8 mouse cellular contexts compared by ENCODE assay signal in genomic region chr1:135258380-135259127, GRCm38 (mm10). TPM values are rescaled to one million over a fixed set of nuclear protein-coding genes. Genes with fewer than 3 reads are reported as not detected.
DNase-seq lines count a peak whose midpoint lies in the region; ATAC-seq and TF ChIP-seq lines count a peak whose summit lies in the region.

TSS of gene Elf3 (minus strand) at chr1:135258568.

- H3K36me3 ChIP-seq in C2C12 (ENCODE audit: control insufficient read depth, insufficient read depth), result peaks cover 2% of the 10 kb centered on the region
- peaks cover 4% of the 10 kb centered on the region for H3K36me3 ChIP-seq in forebrain, embryonic 11.5 days (ENCODE audit: control insufficient read depth, insufficient read depth, low read length)
- H3K36me3 ChIP-seq in intestine, postnatal 0 days (ENCODE audit: control insufficient read depth, insufficient read depth), result peaks cover 42% of the 10 kb centered on the region
- H3K36me3 ChIP-seq in liver, postnatal 0 days (replicated peaks; ENCODE audit: insufficient read depth, low read length), result peaks cover 7% of the 10 kb centered on the region

- no peak within 1 kb of the TSS for H3K27ac ChIP-seq in forebrain, embryonic 11.5 days (ENCODE audit: low read depth, low read length)
- H3K27ac ChIP-seq in intestine, postnatal 0 days (ENCODE audit: low read depth, low read length), result peak within 1 kb of the TSS; percentile 91
- H3K27ac ChIP-seq in liver, postnatal 0 days (ENCODE audit: low read depth), result peak within 1 kb of the TSS; percentile 16; the same call in 1 of the 2 replicates

- H3K27me3 ChIP-seq in C2C12 (ENCODE audit: control insufficient read depth, insufficient read depth, insufficient read length), result no peaks in the 10 kb centered on the region
- H3K27me3 ChIP-seq in forebrain, embryonic 11.5 days (ENCODE audit: control insufficient read depth, insufficient read depth, low read length), result no peaks in the 10 kb centered on the region
- no peaks in the 10 kb centered on the region for H3K27me3 ChIP-seq in intestine, postnatal 0 days (replicated peaks; ENCODE audit: control insufficient read depth, insufficient read depth, low read length)
- H3K27me3 ChIP-seq in liver, postnatal 0 days (ENCODE audit: insufficient read depth, low read length), result no peaks in the 10 kb centered on the region

- no peak within 1 kb of the TSS for H3K4me3 ChIP-seq in C2C12 (ENCODE audit: insufficient read depth, poor library complexity, severe bottlenecking)
- H3K4me3 ChIP-seq in forebrain, embryonic 11.5 days (ENCODE audit: low read depth, low read length), result peak within 1 kb of the TSS; percentile 16; the same call in 1 of the 2 replicates
- H3K4me3 ChIP-seq in intestine, postnatal 0 days (ENCODE audit: low read depth, low read length), result peak within 1 kb of the TSS; percentile 58
- peak within 1 kb of the TSS; percentile 31 for H3K4me3 ChIP-seq in liver, postnatal 0 days (ENCODE audit: low read depth, low read length)

- DNase-seq in adrenal gland, postnatal 25 days, result peak; percentile 24
- peak; percentile 61 for DNase-seq in forebrain, embryonic 11.5 days (ENCODE audit: low spot score)
- peak; percentile 81 for DNase-seq in liver, postnatal 0 days
- peak; percentile 69 for DNase-seq in retina, embryonic 14.5 days (ENCODE audit: low spot score)
- no peak for DNase-seq in T-cell, adult 2 months (ENCODE audit: low spot score)

- peaks cover 6% of the 10 kb centered on the region; the same call in 1 of the 2 replicates for H3K4me1 ChIP-seq in forebrain, embryonic 11.5 days (replicated peaks; ENCODE audit: control insufficient read depth, insufficient read depth, low read length)
- H3K4me1 ChIP-seq in intestine, postnatal 0 days (replicated peaks; ENCODE audit: control insufficient read depth, insufficient read depth, low read length), result no peaks in the 10 kb centered on the region
- H3K4me1 ChIP-seq in liver, postnatal 0 days (ENCODE audit: insufficient read depth), result peaks cover 5% of the 10 kb centered on the region

- no peaks in the 10 kb centered on the region for H3K9me3 ChIP-seq in forebrain, embryonic 11.5 days (ENCODE audit: control insufficient read depth, low read length)
- no peaks in the 10 kb centered on the region for H3K9me3 ChIP-seq in intestine, postnatal 0 days (ENCODE audit: control insufficient read depth)
- no peaks in the 10 kb centered on the region for H3K9me3 ChIP-seq in liver, postnatal 0 days (ENCODE audit: low read length)

- no peaks in the 10 kb centered on the region for H3K79me2 ChIP-seq in C2C12 (ENCODE audit: control insufficient read depth, insufficient read depth)

- TF ChIP-seq CTCF in C2C12 (IDR thresholded peaks at IDR 0.05; ENCODE audit: control insufficient read depth, insufficient read depth, insufficient read length), result no peak
- TF ChIP-seq CTCF in intestine, postnatal 0 days (IDR thresholded peaks at IDR 0.05; ENCODE audit: low read depth), result 0 out of 2 replicates have a peak, but pooled peaks have one; percentile 13
- no peak for TF ChIP-seq CTCF in liver, postnatal 0 days (IDR thresholded peaks at IDR 0.05; ENCODE audit: low read depth)

- WGBS in forebrain, embryonic 11.5 days, result 4% methylated on average over 19 of the region's 19 CpGs
- 15% methylated on average over 19 of the region's 19 CpGs for WGBS in intestine, postnatal 0 days
- WGBS in liver, postnatal 0 days (ENCODE audit: insufficient replicate concordance), result 33% methylated on average over 19 of the region's 19 CpGs

- H3K9ac ChIP-seq in forebrain, embryonic 11.5 days (ENCODE audit: low read length), result peak within 1 kb of the TSS; percentile 14
- peak within 1 kb of the TSS; percentile 66 for H3K9ac ChIP-seq in intestine, postnatal 0 days (ENCODE audit: low read depth, low read length)
- peak within 1 kb of the TSS; percentile 50 for H3K9ac ChIP-seq in liver, postnatal 0 days (replicated peaks)

- H3ac ChIP-seq in C2C12 (ENCODE audit: control insufficient read depth, insufficient read length, low read depth), result peak within 1 kb of the TSS; percentile 19

- no peak for TF ChIP-seq EP300 in liver, postnatal 0 days (IDR thresholded peaks at IDR 0.05; ENCODE audit: low read depth)

- peak within 1 kb of the TSS; percentile 45 for H3K4me2 ChIP-seq in forebrain, embryonic 11.5 days (ENCODE audit: low read depth, low read length, severe bottlenecking)
- peak within 1 kb of the TSS; percentile 76 for H3K4me2 ChIP-seq in intestine, postnatal 0 days (replicated peaks; ENCODE audit: low read depth)
- H3K4me2 ChIP-seq in liver, postnatal 0 days (ENCODE audit: low read depth, low read length), result peak within 1 kb of the TSS; percentile 70

- peak; percentile 68 for ATAC-seq in forebrain, embryonic 11.5 days (replicated peaks; ENCODE audit: low FRiP score)
- peak; percentile 90 for ATAC-seq in intestine, postnatal 0 days
- peak; percentile 96 for ATAC-seq in liver, postnatal 0 days
- no peak for ATAC-seq in erythroid progenitor cell, adult 5-6 weeks (replicated peaks; ENCODE audit: low FRiP score, poor library complexity, severe bottlenecking)

- H3K79me3 ChIP-seq in C2C12 (ENCODE audit: low read depth), result no peaks in the 10 kb centered on the region

TF ChIP-seq in C2C12, 6 proteins besides CTCF, POLR2A, EP300 and RAD21:
- TF ChIP-seq USF1 (IDR thresholded peaks at IDR 0.05; ENCODE audit: low read depth) (no peak), FOSL1 (IDR thresholded peaks at IDR 0.05; ENCODE audit: insufficient read depth, low read length, poor library complexity, severe bottlenecking) (no peak), MYOD1 (IDR thresholded peaks at IDR 0.05; ENCODE audit: control insufficient read depth, insufficient read length, low read depth) (no peak), MYOG (IDR thresholded peaks at IDR 0.05; ENCODE audit: control insufficient read depth, extremely low read depth, insufficient read length) (no peak), MAX (IDR thresholded peaks at IDR 0.05) (no peak), CEBPB (IDR thresholded peaks at IDR 0.05; ENCODE audit: low read depth) (no peak)

RNA-seq across cellular contexts. Expression of gene Elf3, which starts in this region (rescaled TPM):
- polyA plus RNA-seq in C2C12 (2012; fragmentation: generic; extraction: Trizol), result not detected
- 0.21 TPM in 1 of 2 replicates, not detected in the other for total RNA-seq in adrenal gland, postnatal 25 days (2021)
- 0.83 and 0.97 TPM in 2 replicates for polyA plus RNA-seq in forebrain, embryonic 11.5 days (2014; fragmentation: Nextera tagmentation; extraction: Ambion mirVana)
- 159 and 164 TPM in 2 replicates for polyA plus RNA-seq in intestine, postnatal 0 days (2015; fragmentation: Nextera tagmentation; extraction: Ambion mirVana)
- polyA plus RNA-seq in liver, postnatal 0 days (2015; fragmentation: Nextera tagmentation; extraction: Ambion mirVana), result 0.59 and 0.67 TPM in 2 replicates
- total RNA-seq in erythroid progenitor cell, adult 5-6 weeks (2015; ENCODE audit: low replicate concordance), result not detected in 2 replicates
- total RNA-seq in erythroid progenitor cell, adult 5-6 weeks (2017; ENCODE audit: low replicate concordance), result not detected in 2 replicates

Comparison
In these comparisons a context has a peak if more than half of its experiments do, and no peak if none do; other contexts are left out.
1. RNA of gene Elf3 (polyA plus RNA-seq): 159 to 164 TPM in intestine, postnatal 0 days; 0.83 to 0.97 TPM in forebrain, embryonic 11.5 days, 0.59 to 0.67 TPM in liver, postnatal 0 days and not detected in C2C12 (single experiment); every median in the first group is over 10 times any median in the second.
2. Peak in DNase-seq in adrenal gland, postnatal 25 days; RNA of the gene not detected or under 1 TPM.
3. Peak in DNase-seq, ATAC-seq, H3K4me3 ChIP-seq, H3K9ac ChIP-seq and H3K4me2 ChIP-seq in forebrain, embryonic 11.5 days; RNA of the gene not detected or under 1 TPM.
4. Peak in DNase-seq, ATAC-seq, H3K4me3 ChIP-seq, H3K27ac ChIP-seq, H3K9ac ChIP-seq and H3K4me2 ChIP-seq in liver, postnatal 0 days; RNA of the gene not detected or under 1 TPM.
5. H3K9ac ChIP-seq: peak in every context shown above with its lines; median percentile 66 in intestine, postnatal 0 days; 50 in liver, postnatal 0 days; 14 in forebrain, embryonic 11.5 days.
6. Peak in every context shown above with its lines, with median percentiles within 50 percentile points of each other: H3K4me2 ChIP-seq.